Mouse (Mus musculus): ENCODE results near the gene Slc39a11.

The Slc39a11 gene

DNA sequence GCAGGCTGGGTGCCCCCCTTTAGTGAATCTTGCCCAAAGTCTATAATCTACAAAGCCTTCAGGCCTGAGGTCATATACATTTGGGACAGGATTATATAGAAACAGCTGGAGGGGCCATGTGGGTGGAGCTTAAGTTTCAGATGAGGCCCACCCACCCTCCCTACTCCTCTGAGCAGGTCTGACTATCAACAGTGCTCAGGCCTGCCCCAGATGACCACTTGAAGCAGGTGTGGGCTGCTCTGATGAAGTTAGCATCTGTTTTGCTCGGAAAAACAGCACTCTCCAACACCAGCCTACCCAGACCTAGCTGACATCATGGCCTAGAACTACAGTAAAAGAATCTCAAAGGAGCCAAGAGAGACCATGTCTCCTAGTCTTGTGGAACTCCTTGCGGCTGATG is 189.8 kb downstream of the Slc39a11 start:
- DNase-seq (ENCODE audit: low spot score), result no peak

DNA sequence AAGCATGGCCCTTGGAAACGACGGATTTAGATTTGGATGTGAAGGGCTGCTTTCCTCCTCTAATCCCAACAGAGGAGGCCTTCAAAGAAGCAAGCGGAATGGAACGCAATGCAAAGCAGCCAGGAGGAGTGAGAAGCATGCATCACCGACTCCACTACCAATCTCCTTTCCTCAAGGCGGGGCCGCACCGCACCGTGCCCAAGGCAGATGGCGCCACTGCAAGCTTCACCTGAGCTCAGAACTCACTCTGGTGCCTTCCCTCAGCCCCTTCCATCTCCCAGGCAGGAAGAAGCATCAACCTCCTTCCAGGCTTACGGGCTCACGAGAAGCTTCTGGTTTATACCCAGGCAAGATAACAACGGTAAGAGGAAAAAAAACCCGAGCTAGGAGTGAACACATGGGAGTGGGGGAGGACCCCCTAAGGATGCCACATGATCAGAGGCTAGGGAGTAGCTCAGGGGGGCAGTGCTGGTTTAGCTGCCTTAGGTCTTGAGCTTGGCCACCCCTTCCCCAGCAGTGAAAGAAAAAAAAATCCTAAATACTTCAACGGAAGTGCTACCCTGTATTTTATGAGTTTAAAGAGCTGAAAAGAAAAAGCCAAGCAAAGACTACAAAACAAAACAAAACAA is 191.2 kb downstream of the Slc39a11 start:
- DNase-seq (ENCODE audit: low spot score), result peak; percentile 59

- no peak for DNase-seq (ENCODE audit: low spot score)
Observed at GRCm38 (mm10) chr11:113452861-113453568, 196.9 kb downstream of the Slc39a11 start.

- DNase-seq (ENCODE audit: low spot score), result no peak
Observed at GRCm38 (mm10) chr11:113451301-113451700, 198.6 kb downstream of the Slc39a11 start.

- DNase-seq (ENCODE audit: low spot score), result no peak
Observed at GRCm38 (mm10) chr11:113450665-113451064, 199.2 kb downstream of the Slc39a11 start.

GRCm38 (mm10) chr11:113450028-113450427 is 199.9 kb downstream of the Slc39a11 start:
- no peak for DNase-seq (ENCODE audit: low spot score)

- DNase-seq (ENCODE audit: low spot score), result no peak
Observed at GRCm38 (mm10) chr11:113442036-113442435, 207.8 kb downstream of the Slc39a11 start.

GRCm38 (mm10) chr11:113439328-113440030 is 210.4 kb downstream of the Slc39a11 start:
- no peak for DNase-seq (ENCODE audit: low spot score)

DNA sequence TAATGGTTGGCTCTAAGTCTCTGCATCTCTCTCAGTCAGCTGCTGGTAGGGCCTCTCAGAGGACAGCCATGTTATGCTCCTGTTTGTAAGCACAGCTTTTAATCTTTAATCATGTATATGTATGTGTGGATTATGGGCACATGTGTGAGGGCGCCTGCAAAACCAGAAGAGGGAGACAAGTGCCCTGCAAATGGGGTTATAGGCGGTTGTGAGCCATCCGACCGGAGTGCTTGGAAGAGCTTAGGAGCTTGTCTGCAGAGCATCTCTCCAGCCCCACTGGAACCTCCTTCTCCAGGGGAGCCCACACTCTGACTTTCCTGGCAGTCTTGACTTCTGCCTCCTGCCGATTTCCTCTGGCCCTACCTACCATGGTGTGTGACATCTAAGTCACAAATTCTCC is 211.0 kb downstream of the Slc39a11 start:
- DNase-seq (ENCODE audit: low spot score), result no peak

- no peak for DNase-seq (ENCODE audit: low spot score)
Observed at GRCm38 (mm10) chr11:113437357-113437756, 212.5 kb downstream of the Slc39a11 start.

DNA sequence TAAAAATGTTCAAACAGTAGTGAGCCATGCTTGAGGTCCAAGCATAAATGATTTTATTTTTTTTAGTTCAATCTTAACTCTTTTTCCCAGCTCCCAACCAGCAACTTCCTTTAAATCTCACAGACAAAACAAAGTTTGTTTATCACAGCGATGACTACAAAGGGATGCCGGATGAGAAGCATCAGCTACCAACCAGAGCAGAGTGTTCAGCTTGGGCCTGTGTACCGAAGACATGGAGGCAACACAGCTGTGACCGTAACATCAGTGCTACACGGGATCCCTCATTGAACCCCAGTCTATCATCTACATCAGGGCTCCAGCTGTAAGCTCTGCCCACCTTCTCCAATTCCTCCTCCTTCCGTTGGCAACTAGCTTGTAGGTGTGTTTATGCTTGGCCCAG is 213.6 kb downstream of the Slc39a11 start:
- no peak for DNase-seq (ENCODE audit: low spot score)

DNA sequence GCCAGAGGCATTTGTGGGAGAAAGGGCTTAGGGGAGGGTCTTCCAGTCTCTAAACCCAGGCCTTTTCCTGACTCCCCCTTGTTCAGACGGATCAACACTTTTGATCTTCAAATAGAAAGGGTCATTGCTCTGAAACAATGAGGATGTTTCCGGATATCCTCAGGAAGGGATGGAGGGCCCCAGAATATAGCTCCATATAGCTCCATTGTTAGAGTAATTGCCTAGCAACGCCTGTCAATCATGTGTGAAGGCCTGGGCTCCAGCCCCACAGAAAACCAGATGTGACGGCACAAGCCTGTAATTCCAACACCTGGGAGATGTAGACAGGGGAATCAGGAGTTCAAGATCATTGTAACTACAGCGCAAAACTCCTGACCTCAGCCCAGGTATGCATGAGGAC is 214.2 kb downstream of the Slc39a11 start:
- DNase-seq (ENCODE audit: low spot score), result no peak

DNA sequence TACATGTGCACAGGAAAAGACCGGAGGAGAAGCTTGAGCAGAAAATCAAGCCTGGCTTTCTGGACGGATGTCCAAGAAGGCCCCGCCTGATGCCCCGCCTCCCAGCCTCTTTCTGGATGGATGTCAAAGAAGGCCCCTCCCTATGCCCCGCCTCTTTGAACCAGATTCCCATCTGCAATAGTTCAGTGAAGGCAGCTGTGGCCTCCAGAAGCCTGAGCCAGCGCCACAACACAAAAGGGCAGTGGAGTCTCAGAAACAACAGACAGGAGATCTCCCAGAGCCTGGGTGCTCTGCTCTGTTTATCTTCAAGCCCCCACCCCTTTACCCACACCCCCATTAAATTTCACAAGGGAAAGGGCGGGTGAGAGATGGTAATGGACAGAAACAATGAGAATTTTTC is 218.7 kb downstream of the Slc39a11 start:
- peak; percentile 66 for DNase-seq (ENCODE audit: low spot score)

DNA sequence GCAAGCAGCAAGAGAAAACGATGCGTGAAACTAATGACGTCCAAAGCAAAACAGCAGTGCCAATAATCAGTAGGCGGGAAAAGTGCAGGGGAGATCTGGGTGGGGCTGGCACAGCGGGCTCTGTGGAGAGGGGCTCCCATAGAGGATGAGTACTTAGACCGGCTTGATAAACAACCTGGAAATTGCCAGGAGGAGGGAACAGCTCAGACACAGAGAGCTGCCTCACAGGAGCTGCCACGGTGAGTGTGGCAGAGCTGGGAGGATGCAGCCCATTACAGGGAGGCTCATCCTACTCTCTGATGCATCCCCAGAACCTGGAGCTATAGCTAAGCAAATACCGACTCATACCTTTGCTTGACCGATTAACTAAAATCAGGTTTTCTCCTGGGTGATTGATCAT is 224.0 kb downstream of the Slc39a11 start:
- no peak for DNase-seq (ENCODE audit: low spot score)

DNA sequence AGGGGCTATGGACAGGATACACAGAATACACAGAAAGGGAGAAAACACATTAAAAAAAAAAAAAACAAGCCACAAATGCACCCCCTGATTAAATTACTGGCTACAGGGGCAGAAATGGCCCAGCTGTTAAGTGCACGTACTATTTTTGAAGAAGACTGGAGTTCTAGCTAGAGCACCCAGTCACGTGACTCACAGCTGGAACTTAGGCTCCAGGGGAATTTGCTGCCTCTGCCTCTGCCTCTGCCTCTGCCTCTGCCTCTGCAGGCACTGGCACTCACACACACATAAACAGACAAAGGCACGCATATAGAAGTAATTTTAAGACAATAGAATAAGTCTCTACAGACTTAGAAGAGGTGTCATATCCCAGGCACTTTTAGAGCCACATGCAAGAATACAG is 224.4 kb downstream of the Slc39a11 start:
- no peak for DNase-seq (ENCODE audit: low spot score)

- DNase-seq (ENCODE audit: low spot score), result no peak
Observed at GRCm38 (mm10) chr11:113424765-113425164, 225.1 kb downstream of the Slc39a11 start.

DNA sequence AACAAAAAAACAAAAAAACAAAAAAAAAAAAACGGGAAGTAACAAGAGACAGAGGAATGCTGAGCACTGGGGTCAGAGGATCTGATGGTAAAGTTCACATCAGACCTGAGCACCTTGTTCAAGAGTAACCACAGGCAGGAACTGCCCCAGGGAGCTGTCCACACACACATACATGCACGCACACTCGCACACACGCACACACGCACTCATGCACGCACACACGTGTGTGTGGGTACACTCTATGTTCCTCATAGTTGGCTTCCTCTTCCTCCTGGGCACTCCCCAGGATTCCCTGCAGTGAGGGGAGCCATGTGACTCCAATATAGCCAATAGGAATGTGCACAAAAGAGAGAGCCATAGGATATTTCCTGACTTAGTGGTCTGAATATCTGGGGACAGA is 227.3 kb downstream of the Slc39a11 start:
- no peak for DNase-seq (ENCODE audit: low spot score)

GRCm38 (mm10) chr11:113418921-113419655 is 230.8 kb downstream of the Slc39a11 start:
- DNase-seq (ENCODE audit: low spot score), result no peak

DNA sequence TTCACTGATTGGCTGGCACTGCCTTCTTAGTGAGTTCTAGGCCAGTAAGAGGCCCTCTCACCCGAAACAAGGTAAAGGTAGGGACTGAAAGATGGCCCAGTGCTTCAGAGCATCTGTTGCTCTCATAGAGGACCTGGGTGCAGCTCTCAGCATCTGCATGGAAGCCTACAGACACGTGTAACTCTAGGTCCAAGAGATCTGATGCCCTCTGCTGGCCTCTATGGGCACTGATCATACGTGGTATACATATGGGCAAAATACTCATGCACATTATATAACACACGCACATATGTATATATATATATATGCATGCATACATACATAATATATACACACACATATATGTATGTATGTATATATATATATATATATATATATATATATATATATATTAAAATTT is 231.9 kb downstream of the Slc39a11 start:
- DNase-seq (ENCODE audit: low spot score), result no peak

DNA sequence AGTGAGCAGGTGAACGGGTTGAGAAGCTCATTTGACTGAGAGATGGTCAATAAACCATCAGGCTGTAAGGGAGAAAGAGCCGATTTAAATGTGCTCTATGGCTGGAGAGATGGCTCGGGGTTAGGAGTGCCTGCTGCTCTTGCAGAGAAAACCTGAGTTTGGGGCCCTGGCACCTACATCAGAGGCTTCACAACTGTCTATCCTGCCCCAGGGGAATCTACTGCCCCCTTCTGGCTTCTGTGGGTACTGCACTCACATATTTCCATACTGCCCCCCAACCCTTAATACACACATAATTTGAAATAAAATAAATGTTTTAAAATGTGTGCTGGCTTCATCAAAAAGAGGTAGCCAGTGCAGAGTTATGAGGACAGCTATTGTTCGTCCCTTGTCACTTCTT is 237.3 kb downstream of the Slc39a11 start:
- no peak for DNase-seq (ENCODE audit: low spot score)

- no peak for DNase-seq (ENCODE audit: low spot score)
Observed at GRCm38 (mm10) chr11:113411798-113412197, 238.1 kb downstream of the Slc39a11 start.

GRCm38 (mm10) chr11:113409121-113409520 is 240.8 kb downstream of the Slc39a11 start:
- no peak for DNase-seq (ENCODE audit: low spot score)

DNA sequence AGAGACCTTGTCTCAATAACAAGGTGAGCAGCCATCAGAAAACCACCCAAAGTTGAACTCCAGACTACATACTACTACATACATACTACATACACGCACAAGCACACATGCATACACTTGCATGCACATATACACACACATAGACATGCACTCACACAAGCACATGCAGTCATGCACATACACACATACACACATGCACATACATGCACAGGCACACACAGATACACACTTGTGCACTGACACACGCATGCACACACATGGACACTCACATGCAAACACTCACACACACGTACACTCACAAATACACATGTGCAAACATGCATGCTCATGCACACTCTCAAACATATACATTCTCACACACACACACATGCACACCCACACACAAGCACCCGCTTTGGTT is 242.4 kb downstream of the Slc39a11 start:
- no peak for DNase-seq (ENCODE audit: low spot score)
